Mouse (Mus musculus) heart, postnatal 0 days (tissue): ENCODE data around the gene Clic6. TPM values are rescaled to one million over a fixed set of nuclear protein-coding genes. Genes with fewer than 3 reads are reported as not detected.

Experiments
- ATAC-seq: fragments of 200-750 bp; cut with Nextera tagmentation; 2 replicates; pipeline ENCODE4 v1.8.0; 2017; ENCODE audit warnings: low read depth, moderate number of reproducible peaks, moderate library complexity; ENCODE audit not compliant: insufficient read depth
- DNase-seq: peaks from one replicate; pipeline ENCODE4 v3.0.0-alpha.2; 2016; ENCODE audit warnings: low spot score
- H3K27ac ChIP-seq: fragments of 300-500 bp; sonication (generic); 2 replicates; pipeline ENCODE4 v1.5.1; 2014; ENCODE audit warnings: low read depth, mild to moderate bottlenecking
- H3K27me3 ChIP-seq: fragments of 300-500 bp; sonication (generic); 2 replicates; pipeline ENCODE4 v1.6.1; 2014; ENCODE audit warnings: low read length, mixed read lengths; ENCODE audit not compliant: control insufficient read depth, insufficient read depth
- H3K36me3 ChIP-seq: fragments of 300-500 bp; sonication (generic); replicated peaks from 2 replicates; pipeline ENCODE4 v1.6.1; 2014; ENCODE audit warnings: low read length, mixed read lengths; ENCODE audit not compliant: control insufficient read depth, insufficient read depth
- H3K4me1 ChIP-seq: fragments of 300-500 bp; sonication (generic); 2 replicates; pipeline ENCODE4 v1.6.1; 2014; ENCODE audit warnings: antibody characterized with exemption; ENCODE audit not compliant: control insufficient read depth, insufficient read depth
- H3K4me2 ChIP-seq: fragments of 300-500 bp; sonication (generic); 2 replicates; pipeline ENCODE4 v1.6.1; 2014; ENCODE audit warnings: low read depth, mild to moderate bottlenecking, low read length, moderate library complexity
- H3K4me3 ChIP-seq: fragments of 300-500 bp; sonication (generic); 2 replicates; pipeline ENCODE4 v1.5.1; 2014; ENCODE audit warnings: low read depth, low read length
- H3K9ac ChIP-seq: fragments of 300-500 bp; sonication (generic); replicated peaks from 2 replicates; pipeline ENCODE4 v1.6.1; 2014; ENCODE audit warnings: low read depth, low read length, mixed read lengths
- H3K9me3 ChIP-seq: fragments of 300-500 bp; sonication (generic); replicated peaks from 2 replicates; pipeline ENCODE4 v1.6.1; 2016; ENCODE audit warnings: low read length; ENCODE audit not compliant: control insufficient read depth
- CTCF ChIP-seq: IDR thresholded peaks from 2 replicates; pipeline ENCODE4 v1.5.1; 2016; ENCODE audit warnings: antibody characterized with exemption, control low read depth, low read depth
- EP300 ChIP-seq: IDR thresholded peaks from 2 replicates; pipeline ENCODE4 v1.6.1; 2016; ENCODE audit warnings: antibody characterized with exemption, low read depth
- WGBS: fragments of 180-500 bp; shearing (Covaris S2); extraction: QIAGEN DNeasy Blood & Tissue Kit; methylation state at CpG from one replicate; pipeline ENCODE4 v1.1.7; 2014; 5-methylcytosine and 5-hydroxymethylcytosine counted together
- polyA plus RNA-seq: library from polyadenylated mRNA; unstranded; fragments of >200 nt; fragmentation: Nextera tagmentation; extraction: Ambion mirVana; gene quantifications from 2 replicates; pipeline ENCODE4 v1.2.1, GENCODE M21; 2015
- total RNA-seq: library from RNA; depleted of rRNA; stranded (reverse); fragments of >200 nt; gene quantifications from 2 replicates; pipeline ENCODE4 v1.2.3, GENCODE M21; 2014; ENCODE audit warnings: low replicate concordance

Clic6 gene
- total and polyA plus RNA-seq, 2 experiments from 2014 or later, result 0.38 to 1.1 TPM

GRCm38 (mm10) chr16:92523351-92523750 lies 37.8 kb downstream of the Clic6 start:
- DNase-seq (no peak), ATAC-seq (no peak)
- no peak overlapping the region for H3K4me2 ChIP-seq
- no peaks in the 10 kb centered on the region for H3K36me3 ChIP-seq
- no peaks in the 10 kb centered on the region for H3K9me3 ChIP-seq
- H3K9ac ChIP-seq, result no peak overlapping the region
- no peak overlapping the region for H3K27ac ChIP-seq
- peaks cover 9% of the 10 kb centered on the region; the same call in 1 of the 2 replicates for H3K27me3 ChIP-seq
- no peak overlapping the region for H3K4me3 ChIP-seq
- TF ChIP-seq EP300, result no peak
- no peak for TF ChIP-seq CTCF
- no peaks in the 10 kb centered on the region for H3K4me1 ChIP-seq
- 63% methylated on average over 8 of the region's 8 CpGs for WGBS

- no peak for ATAC-seq
- TF ChIP-seq CTCF, result no peak
- no peak for TF ChIP-seq EP300
- Histone ChIP-seq H3K4me1 (no peaks in the 10 kb centered on the region), H3K4me2 (no peak overlapping the region), H3K27me3 (peaks cover 9% of the 10 kb centered on the region; the same call in 1 of the 2 replicates), H3K36me3 (no peaks in the 10 kb centered on the region), H3K9ac (no peak overlapping the region), H3K9me3 (peaks cover 7% of the 10 kb centered on the region; the same call in 1 of the 2 replicates), H3K27ac (no peak overlapping the region), H3K4me3 (no peak overlapping the region)
- 75% methylated on average over 8 of the region's 8 CpGs for WGBS
- DNase-seq, result no peak
Observed at GRCm38 (mm10) chr16:92524651-92525050, 39.1 kb downstream of the Clic6 start.

- Histone ChIP-seq H3K27ac (no peak overlapping the region), H3K36me3 (no peaks in the 10 kb centered on the region), H3K4me3 (no peak overlapping the region), H3K9ac (no peak overlapping the region), H3K27me3 (0 out of 2 replicates have a peak, but pooled peaks cover 9% of the 10 kb centered on the region), H3K4me2 (no peak overlapping the region), H3K4me1 (no peaks in the 10 kb centered on the region), H3K9me3 (peaks cover 8% of the 10 kb centered on the region; the same call in 1 of the 2 replicates)
- TF ChIP-seq CTCF (no peak), EP300 (no peak)
- 85% methylated on average over 10 of the region's 10 CpGs for WGBS
- DNase-seq (no peak), ATAC-seq (no peak)
Observed at GRCm38 (mm10) chr16:92525919-92526318, 40.4 kb downstream of the Clic6 start.

GRCm38 (mm10) chr16:92535258-92535657 lies 49.7 kb downstream of the Clic6 start:
- H3K9me3 ChIP-seq, result 0 out of 2 replicates have a peak, but pooled peaks cover 5% of the 10 kb centered on the region
- no peaks in the 10 kb centered on the region for H3K36me3 ChIP-seq
- H3K4me1 ChIP-seq, result no peaks in the 10 kb centered on the region
- ATAC-seq (no peak), DNase-seq (no peak)
- H3K4me2 ChIP-seq, result no peak overlapping the region
- TF ChIP-seq CTCF (no peak), EP300 (no peak)
- no peak overlapping the region for H3K4me3 ChIP-seq
- H3K9ac ChIP-seq, result no peak overlapping the region
- H3K27me3 ChIP-seq, result no peaks in the 10 kb centered on the region
- no peak overlapping the region for H3K27ac ChIP-seq
- 80% methylated on average over 2 of the region's 2 CpGs for WGBS

GRCm38 (mm10) chr16:92538356-92538755 lies 52.8 kb downstream of the Clic6 start:
- DNase-seq (no peak), ATAC-seq (no peak)
- no peak overlapping the region for H3K9ac ChIP-seq
- H3K9me3 ChIP-seq, result no peaks in the 10 kb centered on the region
- H3K4me1 ChIP-seq, result no peaks in the 10 kb centered on the region
- no peak overlapping the region for H3K4me2 ChIP-seq
- WGBS, result 68% methylated on average over 6 of the region's 6 CpGs
- no peaks in the 10 kb centered on the region for H3K36me3 ChIP-seq
- H3K27me3 ChIP-seq, result no peaks in the 10 kb centered on the region
- H3K4me3 ChIP-seq, result no peak overlapping the region
- no peak overlapping the region for H3K27ac ChIP-seq
- no peak for TF ChIP-seq CTCF
- no peak for TF ChIP-seq EP300

- TF ChIP-seq EP300 (no peak), CTCF (peak; percentile 66)
- Histone ChIP-seq H3K4me3 (no peak overlapping the region), H3K9me3 (no peaks in the 10 kb centered on the region), H3K27ac (no peak overlapping the region), H3K4me1 (no peaks in the 10 kb centered on the region), H3K27me3 (no peaks in the 10 kb centered on the region), H3K36me3 (no peaks in the 10 kb centered on the region), H3K4me2 (no peak overlapping the region), H3K9ac (no peak overlapping the region)
- DNase-seq (no peak), ATAC-seq (no peak)
- WGBS, result 27% methylated on average over 1 of the region's 1 CpGs
Observed at GRCm38 (mm10) chr16:92544264-92544663, 58.7 kb downstream of the Clic6 start.
